Mouse (Mus musculus): ENCODE results near the gene Fbxl5. TPM values are rescaled to one million over a fixed set of nuclear protein-coding genes. Genes with fewer than 3 reads are reported as not detected.
A peak's percentile ranks its signal among the peaks of the same experiment; 100 is the strongest.

Fbxl5 gene
- total and polyA plus RNA-seq, 3 experiments = 20.1 to 39.0 (median 32.6) TPM

GRCm38 (mm10) chr5:43778583-43778982 is 42.9 kb downstream of the Fbxl5 start:
- no peak overlapping the region for H3K27ac ChIP-seq
- WGBS = 95% methylated on average over 3 of the region's 3 CpGs
- peaks cover 8% of the 10 kb centered on the region for H3K36me3 ChIP-seq (ENCODE audit: control insufficient read depth, insufficient read depth, low read length)
- no peak for DNase-seq
- peaks cover 7% of the 10 kb centered on the region for H3K4me1 ChIP-seq (ENCODE audit: control insufficient read depth, insufficient read depth, low read length)
- no peaks in the 10 kb centered on the region for H3K27me3 ChIP-seq (ENCODE audit: control insufficient read depth, insufficient read depth, low read length)
- no peaks in the 10 kb centered on the region for H3K79me2 ChIP-seq (replicated peaks; ENCODE audit: control insufficient read depth, insufficient read depth, low read length)
- H3K9ac ChIP-seq (ENCODE audit: low read depth, low read length) = no peak overlapping the region
- no peak for TF ChIP-seq EP300 (IDR thresholded peaks at IDR 0.05; ENCODE audit: insufficient read depth, low read depth, low read length)
- no peak for TF ChIP-seq POLR2A (IDR thresholded peaks at IDR 0.05; ENCODE audit: insufficient read depth, low read depth, low read length)
- no peak for TF ChIP-seq CTCF (IDR thresholded peaks at IDR 0.05)
- no peak overlapping the region for H3K4me3 ChIP-seq
- intact Hi-C loops (cut with DNase I) = no loop called here

- Histone ChIP-seq H3K9ac (ENCODE audit: low read depth, low read length) (no peak overlapping the region), H3K27me3 (ENCODE audit: control insufficient read depth, insufficient read depth, low read length) (no peaks in the 10 kb centered on the region), H3K4me1 (ENCODE audit: control insufficient read depth, insufficient read depth, low read length) (peaks cover 4% of the 10 kb centered on the region), H3K27ac (peak overlapping the region; percentile 45; the same call in 1 of the 2 replicates), H3K4me3 (no peak overlapping the region), H3K36me3 (ENCODE audit: control insufficient read depth, insufficient read depth, low read length) (peaks cover 8% of the 10 kb centered on the region), H3K79me2 (replicated peaks; ENCODE audit: control insufficient read depth, insufficient read depth, low read length) (no peaks in the 10 kb centered on the region)
- 11% methylated on average over 1 of the region's 1 CpGs for WGBS
- no peak for DNase-seq
- no peak for TF ChIP-seq EP300 (IDR thresholded peaks at IDR 0.05; ENCODE audit: insufficient read depth, low read depth, low read length)
- no peak for TF ChIP-seq CTCF (IDR thresholded peaks at IDR 0.05)
- no peak for TF ChIP-seq POLR2A (IDR thresholded peaks at IDR 0.05; ENCODE audit: insufficient read depth, low read depth, low read length)
- intact Hi-C loops (cut with DNase I) = no loop called here
These were observed 44.4 kb downstream of the Fbxl5 start for GRCm38 (mm10) chr5:43776993-43777392.

GRCm38 (mm10) chr5:43776407-43776806 is 45.0 kb downstream of the Fbxl5 start:
- Histone ChIP-seq H3K36me3 (ENCODE audit: control insufficient read depth, insufficient read depth, low read length) (peaks cover 8% of the 10 kb centered on the region), H3K79me2 (replicated peaks; ENCODE audit: control insufficient read depth, insufficient read depth, low read length) (no peaks in the 10 kb centered on the region), H3K27me3 (ENCODE audit: control insufficient read depth, insufficient read depth, low read length) (no peaks in the 10 kb centered on the region), H3K9ac (ENCODE audit: low read depth, low read length) (no peak overlapping the region), H3K4me3 (no peak overlapping the region), H3K27ac (peak overlapping the region; percentile 45), H3K4me1 (ENCODE audit: control insufficient read depth, insufficient read depth, low read length) (peaks cover 4% of the 10 kb centered on the region)
- TF ChIP-seq POLR2A (IDR thresholded peaks at IDR 0.05; ENCODE audit: insufficient read depth, low read depth, low read length) (no peak), EP300 (IDR thresholded peaks at IDR 0.05; ENCODE audit: insufficient read depth, low read depth, low read length) (no peak), CTCF (IDR thresholded peaks at IDR 0.05) (no peak)
- intact Hi-C loops (cut with DNase I) = no loop called here
- no peak for DNase-seq

- intact Hi-C loops (cut with DNase I) = no loop called here
- Histone ChIP-seq H3K4me3 (no peak overlapping the region), H3K27ac (no peak overlapping the region), H3K27me3 (ENCODE audit: control insufficient read depth, insufficient read depth, low read length) (no peaks in the 10 kb centered on the region), H3K36me3 (ENCODE audit: control insufficient read depth, insufficient read depth, low read length) (peaks cover 2% of the 10 kb centered on the region), H3K79me2 (replicated peaks; ENCODE audit: control insufficient read depth, insufficient read depth, low read length) (no peaks in the 10 kb centered on the region), H3K4me1 (ENCODE audit: control insufficient read depth, insufficient read depth, low read length) (no peaks in the 10 kb centered on the region; the same call in 1 of the 2 replicates), H3K9ac (ENCODE audit: low read depth, low read length) (no peak overlapping the region)
- 73% methylated on average over 3 of the region's 3 CpGs for WGBS
- DNase-seq = no peak
- TF ChIP-seq CTCF (IDR thresholded peaks at IDR 0.05) (no peak), EP300 (IDR thresholded peaks at IDR 0.05; ENCODE audit: insufficient read depth, low read depth, low read length) (no peak), POLR2A (IDR thresholded peaks at IDR 0.05; ENCODE audit: insufficient read depth, low read depth, low read length) (no peak)
These were observed 49.9 kb downstream of the Fbxl5 start for GRCm38 (mm10) chr5:43771555-43771954.

- H3K36me3 ChIP-seq (ENCODE audit: control insufficient read depth, insufficient read depth, low read length) = no peaks in the 10 kb centered on the region; the same call in 1 of the 2 replicates
- WGBS = 63% methylated on average over 3 of the region's 3 CpGs
These were observed 50.7 kb downstream of the Fbxl5 start for GRCm38 (mm10) chr5:43770618-43771354.

GRCm38 (mm10) chr5:43749092-43749491 is 72.3 kb downstream of the Fbxl5 start:
- 85% methylated on average over 3 of the region's 3 CpGs for WGBS
- H3K27ac ChIP-seq = no peak overlapping the region
- no peak for DNase-seq
- 0 out of 2 replicates have a peak, but pooled peaks cover 1% of the 10 kb centered on the region for H3K79me2 ChIP-seq (replicated peaks; ENCODE audit: control insufficient read depth, insufficient read depth, low read length)
- H3K36me3 ChIP-seq (ENCODE audit: control insufficient read depth, insufficient read depth, low read length) = no peaks in the 10 kb centered on the region; the same call in 1 of the 2 replicates
- H3K4me3 ChIP-seq = no peak overlapping the region
- TF ChIP-seq POLR2A (IDR thresholded peaks at IDR 0.05; ENCODE audit: insufficient read depth, low read depth, low read length) (no peak), EP300 (IDR thresholded peaks at IDR 0.05; ENCODE audit: insufficient read depth, low read depth, low read length) (no peak), CTCF (IDR thresholded peaks at IDR 0.05) (no peak)
- H3K27me3 ChIP-seq (ENCODE audit: control insufficient read depth, insufficient read depth, low read length) = no peaks in the 10 kb centered on the region
- H3K9ac ChIP-seq (ENCODE audit: low read depth, low read length) = no peak overlapping the region
- intact Hi-C loops (cut with DNase I) = no loop called here
- H3K4me1 ChIP-seq (ENCODE audit: control insufficient read depth, insufficient read depth, low read length) = no peaks in the 10 kb centered on the region

More at GRCm38 (mm10) chr5:43770618-43771354, 50.7 kb downstream of the Fbxl5 start:
- Histone ChIP-seq H3K9ac (ENCODE audit: low read depth, low read length) (no peak overlapping the region), H3K4me1 (ENCODE audit: control insufficient read depth, insufficient read depth, low read length) (no peaks in the 10 kb centered on the region; the same call in 1 of the 2 replicates), H3K27ac (no peak overlapping the region), H3K79me2 (replicated peaks; ENCODE audit: control insufficient read depth, insufficient read depth, low read length) (no peaks in the 10 kb centered on the region), H3K27me3 (ENCODE audit: control insufficient read depth, insufficient read depth, low read length) (no peaks in the 10 kb centered on the region), H3K4me3 (no peak overlapping the region)
- DNase-seq = no peak
- intact Hi-C loops (cut with DNase I) = no loop called here
- TF ChIP-seq CTCF (IDR thresholded peaks at IDR 0.05) = no peak
- TF ChIP-seq EP300 (IDR thresholded peaks at IDR 0.05; ENCODE audit: insufficient read depth, low read depth, low read length) = no peak
- TF ChIP-seq POLR2A (IDR thresholded peaks at IDR 0.05; ENCODE audit: insufficient read depth, low read depth, low read length) = no peak
